8 mouse cellular contexts compared by ENCODE assay signal in the genomic region with DNA sequence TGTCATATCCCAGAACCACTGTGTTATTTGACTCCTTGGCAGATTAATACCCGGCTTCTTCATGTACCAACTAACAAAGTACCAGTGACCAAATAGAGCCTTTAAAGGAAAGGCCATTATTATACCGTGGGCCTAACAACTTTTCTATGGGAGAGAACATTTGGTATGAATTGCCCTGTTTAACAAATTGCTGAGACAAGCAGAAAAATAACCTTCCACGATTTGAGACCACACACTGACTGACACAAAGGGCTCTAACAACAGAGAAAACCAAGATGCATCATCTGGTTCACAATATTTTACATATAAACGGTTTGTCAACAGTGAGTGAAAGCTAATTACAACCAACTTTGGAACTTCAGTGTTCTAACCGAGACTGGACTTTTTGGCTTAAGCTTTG. TPM values are rescaled to one million over a fixed set of nuclear protein-coding genes. Genes with fewer than 3 reads are reported as not detected.
A peak's percentile ranks its signal among the peaks of the same experiment; 100 is the strongest.
DNase-seq lines count a peak whose midpoint lies in the region; ATAC-seq and TF ChIP-seq lines count a peak whose summit lies in the region.

No protein-coding gene starts in this region.

- peak overlapping the region; percentile 98 for H3K4me3 ChIP-seq in heart, postnatal 0 days (ENCODE audit: low read depth, low read length)
- H3K4me3 ChIP-seq in hindbrain, embryonic 10.5 days = peak overlapping the region; percentile 96
- peak overlapping the region; percentile 86 for H3K4me3 ChIP-seq in midbrain, embryonic 11.5 days (ENCODE audit: low read depth, low read length)

- no peak for TF ChIP-seq CTCF in heart, postnatal 0 days (IDR thresholded peaks at IDR 0.05; ENCODE audit: low read depth)

- H3K9ac ChIP-seq in heart, postnatal 0 days (replicated peaks; ENCODE audit: low read depth, low read length) = peak overlapping the region; percentile 98
- peak overlapping the region; percentile 94 for H3K9ac ChIP-seq in midbrain, embryonic 11.5 days (ENCODE audit: low read length)

- peak overlapping the region; percentile 98 for H3K4me2 ChIP-seq in heart, postnatal 0 days (ENCODE audit: low read depth, low read length)
- peak overlapping the region; percentile 83 for H3K4me2 ChIP-seq in midbrain, embryonic 11.5 days

- DNase-seq in heart, postnatal 0 days (ENCODE audit: low spot score) = no peak
- DNase-seq in heart, adult 8-10 months (ENCODE audit: low spot score) = no peak
- DNase-seq in adipocyte (ENCODE audit: low spot score) = peak; percentile 32
- DNase-seq in hindbrain, embryonic 10.5 days (ENCODE audit: low spot score) = no peak
- DNase-seq in midbrain, embryonic 11.5 days (ENCODE audit: low spot score, missing footprints) = no peak
- DNase-seq in testis, postnatal 10 days (ENCODE audit: low spot score) = no peak
- DNase-seq in gastrocnemius, postnatal 4 days (ENCODE audit: low spot score in 2 of 2) = no peak
- no peak for DNase-seq in cerebellum, adult 9-11 months

- 17% methylated on average over 5 of the region's 5 CpGs for WGBS in heart, postnatal 0 days
- WGBS in hindbrain, embryonic 10.5 days = 30% methylated on average over 5 of the region's 5 CpGs
- 25% methylated on average over 5 of the region's 5 CpGs for WGBS in midbrain, embryonic 11.5 days

- peaks cover 13% of the 10 kb centered on the region; the same call in 1 of the 2 replicates for H3K36me3 ChIP-seq in heart, postnatal 0 days (replicated peaks; ENCODE audit: control insufficient read depth, insufficient read depth, low read length)
- peaks cover 17% of the 10 kb centered on the region for H3K36me3 ChIP-seq in hindbrain, embryonic 10.5 days
- H3K36me3 ChIP-seq in midbrain, embryonic 11.5 days (ENCODE audit: control insufficient read depth, insufficient read depth, low read length) = 0 out of 2 replicates have a peak, but pooled peaks cover 2% of the 10 kb centered on the region

- no peak overlapping the region; the same call in 1 of the 2 replicates for H3K27ac ChIP-seq in heart, postnatal 0 days (ENCODE audit: low read depth)
- no peak overlapping the region for H3K27ac ChIP-seq in hindbrain, embryonic 10.5 days
- H3K27ac ChIP-seq in midbrain, embryonic 11.5 days (ENCODE audit: low read depth, low read length) = no peak overlapping the region

- H3K9me3 ChIP-seq in heart, postnatal 0 days (replicated peaks; ENCODE audit: control insufficient read depth, low read length) = no peaks in the 10 kb centered on the region
- H3K9me3 ChIP-seq in hindbrain, embryonic 10.5 days = no peaks in the 10 kb centered on the region
- H3K9me3 ChIP-seq in midbrain, embryonic 11.5 days (ENCODE audit: control insufficient read depth, low read length) = no peaks in the 10 kb centered on the region

- peaks cover 15% of the 10 kb centered on the region; the same call in 1 of the 2 replicates for H3K4me1 ChIP-seq in heart, postnatal 0 days (ENCODE audit: control insufficient read depth, insufficient read depth)
- peaks cover 26% of the 10 kb centered on the region for H3K4me1 ChIP-seq in hindbrain, embryonic 10.5 days (replicated peaks)
- H3K4me1 ChIP-seq in midbrain, embryonic 11.5 days (ENCODE audit: control insufficient read depth, insufficient read depth, low read length) = peaks cover 11% of the 10 kb centered on the region

- no peaks in the 10 kb centered on the region for H3K27me3 ChIP-seq in heart, postnatal 0 days (ENCODE audit: control insufficient read depth, insufficient read depth, low read length)
- no peaks in the 10 kb centered on the region for H3K27me3 ChIP-seq in hindbrain, embryonic 10.5 days (ENCODE audit: insufficient read depth, poor library complexity, severe bottlenecking)
- H3K27me3 ChIP-seq in midbrain, embryonic 11.5 days (ENCODE audit: control insufficient read depth, insufficient read depth, low read length) = no peaks in the 10 kb centered on the region

- no peak for TF ChIP-seq EP300 in heart, postnatal 0 days (IDR thresholded peaks at IDR 0.05; ENCODE audit: low read depth)

- no peak for ATAC-seq in heart, postnatal 0 days (ENCODE audit: insufficient read depth, low read depth)
- ATAC-seq in midbrain, embryonic 11.5 days (ENCODE audit: low FRiP score) = no peak

RNA-seq across cellular contexts. Expression of a gene that starts 1.0 kb away (rescaled TPM):
- 70.6 and 87.3 TPM in 2 replicates for total RNA-seq in heart, postnatal 0 days (2014; rRNA removed; ENCODE audit: low replicate concordance)
- 70.7 and 71.7 TPM in 2 replicates for polyA plus RNA-seq in heart, postnatal 0 days (2015; fragmentation: Nextera tagmentation; extraction: Ambion mirVana)
- 10 to 100 TPM; 64.5 to 70.2 (median 69.7) TPM for total RNA-seq in heart, adult 8-10 months (2022)
- polyA plus RNA-seq in hindbrain, embryonic 10.5 days (2016; fragmentation: Nextera tagmentation; extraction: Ambion mirVana) = 95.6 and 96.1 TPM in 2 replicates
- polyA plus RNA-seq in midbrain, embryonic 11.5 days (2014; fragmentation: Nextera tagmentation; extraction: Ambion mirVana) = 70.3 TPM in 2 replicates
- 10 to 100 TPM; 51.3 to 55.9 TPM for total RNA-seq in gastrocnemius, postnatal 4 days (2021)

RNA-seq across cellular contexts. Expression of a gene that starts 25.4 kb away (rescaled TPM):
- 0.34 TPM in 1 of 2 replicates, not detected in the other for total RNA-seq in heart, postnatal 0 days (2014; rRNA removed; ENCODE audit: low replicate concordance)
- polyA plus RNA-seq in heart, postnatal 0 days (2015; fragmentation: Nextera tagmentation; extraction: Ambion mirVana) = 0.93 and 1.5 TPM in 2 replicates
- 1 to 10 TPM; 1.9 to 4.7 (median 2.2) TPM for total RNA-seq in heart, adult 8-10 months (2022)
- 189 and 312 TPM in 2 replicates for polyA plus RNA-seq in hindbrain, embryonic 10.5 days (2016; fragmentation: Nextera tagmentation; extraction: Ambion mirVana)
- 385 and 411 TPM in 2 replicates for polyA plus RNA-seq in midbrain, embryonic 11.5 days (2014; fragmentation: Nextera tagmentation; extraction: Ambion mirVana)
- total RNA-seq in gastrocnemius, postnatal 4 days (2021) = 10 to 100 TPM; 11.1 to 13.2 TPM

RNA-seq across cellular contexts. Expression of a gene that starts 28.7 kb away (rescaled TPM):
- 46.8 and 70.5 TPM in 2 replicates for total RNA-seq in heart, postnatal 0 days (2014; rRNA removed; ENCODE audit: low replicate concordance)
- 81.4 and 86.4 TPM in 2 replicates for polyA plus RNA-seq in heart, postnatal 0 days (2015; fragmentation: Nextera tagmentation; extraction: Ambion mirVana)
- 10 to 100 TPM; 51.1 to 59.0 (median 56.2) TPM for total RNA-seq in heart, adult 8-10 months (2022)
- 134 and 155 TPM in 2 replicates for polyA plus RNA-seq in hindbrain, embryonic 10.5 days (2016; fragmentation: Nextera tagmentation; extraction: Ambion mirVana)
- 155 and 175 TPM in 2 replicates for polyA plus RNA-seq in midbrain, embryonic 11.5 days (2014; fragmentation: Nextera tagmentation; extraction: Ambion mirVana)
- total RNA-seq in gastrocnemius, postnatal 4 days (2021) = 100 to 1,000 TPM; 137 to 144 TPM
